Mouse (Mus musculus): ENCODE measurements at regions not wholly inside any gene's neighbourhood (a gene's known extent, or its start where the extent isn't known, plus 50 kb on each side); places are given as distances from the start of the nearest gene placed in this dataset.

DNA sequence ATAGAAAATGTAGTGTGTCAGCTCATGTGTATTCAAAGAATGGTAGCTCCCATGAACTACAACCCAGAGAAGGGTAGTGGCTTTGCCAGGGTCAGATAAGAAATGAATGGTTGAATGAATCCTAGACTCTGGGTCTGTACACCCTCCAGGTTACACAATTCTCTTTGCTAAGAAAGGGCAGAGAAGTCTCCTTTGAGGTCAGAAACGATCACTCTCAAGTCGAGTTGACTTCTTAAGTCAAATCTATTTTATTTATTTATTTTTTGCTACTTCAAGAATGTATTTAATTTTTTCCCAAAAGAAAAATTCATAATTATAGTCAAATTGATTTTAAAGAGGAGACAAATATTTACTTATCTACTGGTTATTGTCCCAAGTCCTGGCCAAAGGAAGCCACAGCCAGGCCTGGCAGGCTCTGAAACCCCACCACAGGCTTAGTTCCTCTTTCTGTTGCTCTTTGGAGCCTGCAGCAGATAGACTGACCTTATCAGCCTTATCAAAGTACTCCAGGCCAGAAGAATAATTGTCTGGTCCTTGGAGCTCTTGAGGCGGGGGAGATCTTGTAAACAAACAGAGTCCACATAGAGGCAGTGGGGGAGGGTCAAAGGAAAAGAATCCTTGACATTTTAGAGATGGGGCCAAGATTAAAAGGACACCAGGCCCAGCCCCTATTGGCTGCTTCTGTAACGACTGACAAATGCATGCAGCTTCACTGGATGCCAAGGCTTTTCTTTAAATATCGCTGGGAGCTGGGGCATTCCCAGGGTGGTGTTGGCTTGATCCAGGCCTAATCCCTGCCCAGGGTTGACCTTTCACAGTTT, 104.6 kb upstream of the Jun start:
- Histone ChIP-seq H3K27me3 (no peaks in the 10 kb centered on the region), H3K4me2 (no peak overlapping the region), H3K9me3 (replicated peaks) (no peaks in the 10 kb centered on the region), H3K4me3 (replicated peaks) (no peak overlapping the region), H3K9ac (no peak overlapping the region), H3K4me1 (peaks cover 41% of the 10 kb centered on the region), H3K27ac (0 out of 2 replicates have a peak overlapping the region, but pooled peaks have one; percentile 18), H3K36me3 (no peaks in the 10 kb centered on the region)
- ATAC-seq (replicated peaks; ENCODE audit: low FRiP score): no peak
- 48% methylated on average over 5 of the region's 5 CpGs for WGBS

- no peaks in the 10 kb centered on the region for H3K36me3 ChIP-seq
Measured at GRCm38 (mm10) chr4:95157653-95158430, 105.8 kb upstream of the Jun start.

DNA sequence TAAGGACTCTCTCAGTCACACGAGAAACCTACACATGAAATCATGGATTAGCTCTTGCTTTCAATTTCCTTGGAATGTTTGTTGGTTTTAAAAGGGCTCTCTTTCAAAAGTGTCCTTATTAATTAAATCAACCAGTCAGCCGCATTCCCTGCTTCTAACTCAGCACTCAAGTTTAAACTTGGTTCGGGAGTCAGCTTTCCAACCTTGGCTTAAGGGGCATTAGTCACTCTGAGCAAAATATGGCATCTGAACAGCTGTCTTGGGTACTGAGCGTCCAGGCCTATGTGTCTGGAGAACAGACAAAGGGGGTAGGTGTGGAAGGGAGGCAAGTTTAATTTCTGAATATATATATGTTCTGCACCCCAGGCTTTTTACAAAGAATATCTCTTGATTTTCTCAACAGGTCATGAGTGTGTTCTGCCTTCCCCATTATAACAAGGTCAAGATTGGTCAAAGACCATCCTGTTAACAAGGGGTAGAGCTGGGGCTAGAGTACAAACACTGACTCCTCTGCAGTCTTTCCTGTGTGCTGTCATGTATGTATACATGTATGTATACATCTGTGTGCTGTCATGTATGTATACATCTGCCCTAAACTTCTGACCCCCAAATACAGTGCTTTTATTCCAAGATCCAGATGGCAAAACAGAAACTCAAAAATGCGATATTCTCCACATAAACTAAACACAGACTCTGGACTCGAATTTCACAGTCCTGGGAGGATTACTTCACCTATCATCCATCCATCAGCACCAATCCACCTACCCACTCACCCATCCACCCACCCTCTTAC, 106.8 kb upstream of the Jun start:
- H3K4me3 ChIP-seq (replicated peaks): no peak overlapping the region
- H3K36me3 ChIP-seq: no peaks in the 10 kb centered on the region
- H3K27ac ChIP-seq: no peak overlapping the region
- H3K4me1 ChIP-seq: peaks cover 48% of the 10 kb centered on the region
- WGBS: 68% methylated on average over 6 of the region's 6 CpGs
- no peak for ATAC-seq (replicated peaks; ENCODE audit: low FRiP score)
- no peaks in the 10 kb centered on the region for H3K9me3 ChIP-seq (replicated peaks)
- H3K4me2 ChIP-seq: no peak overlapping the region
- H3K9ac ChIP-seq: no peak overlapping the region
- H3K27me3 ChIP-seq: no peaks in the 10 kb centered on the region

More at GRCm38 (mm10) chr4:95157653-95158430, 105.8 kb upstream of the Jun start:
- Histone ChIP-seq H3K27me3 (no peaks in the 10 kb centered on the region), H3K4me2 (no peak overlapping the region), H3K9me3 (replicated peaks) (no peaks in the 10 kb centered on the region), H3K4me1 (peaks cover 50% of the 10 kb centered on the region), H3K9ac (no peak overlapping the region), H3K27ac (no peak overlapping the region), H3K4me3 (replicated peaks) (no peak overlapping the region)
- no peak for ATAC-seq (replicated peaks; ENCODE audit: low FRiP score)
- WGBS: 87% methylated on average over 7 of the region's 7 CpGs

- no peak overlapping the region for H3K4me3 ChIP-seq (replicated peaks)
- no peak overlapping the region for H3K9ac ChIP-seq
- ATAC-seq (replicated peaks; ENCODE audit: low FRiP score): no peak
- H3K27ac ChIP-seq: peak overlapping the region; percentile 41; the same call in 1 of the 2 replicates
- H3K4me1 ChIP-seq: peaks cover 40% of the 10 kb centered on the region
- H3K9me3 ChIP-seq (replicated peaks): no peaks in the 10 kb centered on the region
- no peaks in the 10 kb centered on the region for H3K27me3 ChIP-seq
- no peak overlapping the region for H3K4me2 ChIP-seq
- WGBS: 71% methylated on average over 4 of the region's 4 CpGs
- H3K36me3 ChIP-seq: no peaks in the 10 kb centered on the region
Measured at GRCm38 (mm10) chr4:95159821-95160220, 107.8 kb upstream of the Jun start.

- no peaks in the 10 kb centered on the region for H3K9me3 ChIP-seq (replicated peaks)
- WGBS: 83% methylated on average over 3 of the region's 3 CpGs
- H3K36me3 ChIP-seq: no peaks in the 10 kb centered on the region
- peak overlapping the region; percentile 73 for H3K4me2 ChIP-seq
- peak overlapping the region; percentile 98 for H3K27ac ChIP-seq
- no peak for ATAC-seq (replicated peaks; ENCODE audit: low FRiP score)
- no peaks in the 10 kb centered on the region for H3K27me3 ChIP-seq
- H3K4me1 ChIP-seq: peaks cover 40% of the 10 kb centered on the region
- no peak overlapping the region for H3K9ac ChIP-seq
- peak overlapping the region; percentile 54; the same call in 1 of the 2 replicates for H3K4me3 ChIP-seq (replicated peaks)
Measured at GRCm38 (mm10) chr4:95160465-95160864, 108.4 kb upstream of the Jun start.

DNA sequence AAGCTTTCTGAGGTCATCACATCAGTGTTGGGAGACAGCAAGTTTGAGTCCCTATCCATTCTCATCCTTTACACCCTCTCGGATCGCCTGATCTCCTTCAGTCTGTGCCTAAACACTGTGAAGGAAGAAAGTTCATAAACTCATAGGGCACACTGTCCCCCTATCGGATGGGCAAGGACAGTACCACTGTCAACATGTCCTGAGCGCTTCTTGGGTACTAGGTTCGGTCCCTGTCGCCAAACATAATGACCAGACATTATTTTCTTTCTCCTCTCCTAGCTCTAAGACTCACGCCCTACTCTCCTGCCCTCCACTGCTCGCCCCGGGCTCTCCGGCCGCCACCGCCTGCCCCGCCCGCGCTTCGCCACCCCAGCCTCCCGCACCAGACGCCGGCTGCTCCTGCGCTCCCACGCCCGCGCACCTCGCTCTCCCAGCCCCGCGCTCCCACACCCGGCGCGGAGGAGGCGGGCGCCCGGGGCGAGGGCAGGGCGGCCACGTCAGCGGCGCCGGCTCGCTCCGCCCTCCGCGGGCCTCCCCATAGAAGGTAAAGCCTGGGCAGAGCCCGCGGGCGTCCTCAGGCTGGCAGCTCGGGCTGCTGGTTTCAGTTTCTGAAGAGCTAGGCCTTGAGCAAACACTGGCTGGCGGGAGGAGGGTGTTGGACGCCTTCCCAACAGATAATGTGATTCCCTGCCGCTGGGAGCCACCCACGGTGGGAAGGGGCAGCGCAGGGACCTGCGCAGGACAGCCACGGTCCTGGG, 109.1 kb upstream of the Jun start:
- Histone ChIP-seq H3K4me2 (peak overlapping the region; percentile 73), H3K9me3 (replicated peaks) (no peaks in the 10 kb centered on the region), H3K27me3 (no peaks in the 10 kb centered on the region), H3K4me3 (replicated peaks) (peak overlapping the region; percentile 54), H3K27ac (peak overlapping the region; percentile 98), H3K4me1 (peaks cover 40% of the 10 kb centered on the region), H3K36me3 (no peaks in the 10 kb centered on the region), H3K9ac (peak overlapping the region; percentile 58)
- ATAC-seq (replicated peaks; ENCODE audit: low FRiP score): peak; percentile 97
- under 1% methylated on average over 53 of the region's 53 CpGs for WGBS

- H3K4me2 ChIP-seq: peak overlapping the region; percentile 73
- H3K9ac ChIP-seq: peak overlapping the region; percentile 58
- H3K36me3 ChIP-seq: no peaks in the 10 kb centered on the region
- peaks cover 39% of the 10 kb centered on the region for H3K4me1 ChIP-seq
- H3K9me3 ChIP-seq (replicated peaks): no peaks in the 10 kb centered on the region
- no peaks in the 10 kb centered on the region for H3K27me3 ChIP-seq
- H3K4me3 ChIP-seq (replicated peaks): peak overlapping the region; percentile 54
- 13% methylated on average over 7 of the region's 7 CpGs for WGBS
- no peak for ATAC-seq (replicated peaks; ENCODE audit: low FRiP score)
- H3K27ac ChIP-seq: peak overlapping the region; percentile 98
Measured at GRCm38 (mm10) chr4:95161670-95162020, 109.6 kb upstream of the Jun start.

- Histone ChIP-seq H3K27ac (0 out of 2 replicates have a peak overlapping the region, but pooled peaks have one; percentile 4), H3K27me3 (no peaks in the 10 kb centered on the region), H3K9me3 (replicated peaks) (no peaks in the 10 kb centered on the region), H3K4me2 (no peak overlapping the region), H3K9ac (no peak overlapping the region), H3K36me3 (no peaks in the 10 kb centered on the region), H3K4me1 (peaks cover 30% of the 10 kb centered on the region), H3K4me3 (replicated peaks) (no peak overlapping the region)
- no peak for ATAC-seq (replicated peaks; ENCODE audit: low FRiP score)
- WGBS: 59% methylated on average over 9 of the region's 9 CpGs
Measured at GRCm38 (mm10) chr4:95162386-95163090, 110.5 kb upstream of the Jun start.

DNA sequence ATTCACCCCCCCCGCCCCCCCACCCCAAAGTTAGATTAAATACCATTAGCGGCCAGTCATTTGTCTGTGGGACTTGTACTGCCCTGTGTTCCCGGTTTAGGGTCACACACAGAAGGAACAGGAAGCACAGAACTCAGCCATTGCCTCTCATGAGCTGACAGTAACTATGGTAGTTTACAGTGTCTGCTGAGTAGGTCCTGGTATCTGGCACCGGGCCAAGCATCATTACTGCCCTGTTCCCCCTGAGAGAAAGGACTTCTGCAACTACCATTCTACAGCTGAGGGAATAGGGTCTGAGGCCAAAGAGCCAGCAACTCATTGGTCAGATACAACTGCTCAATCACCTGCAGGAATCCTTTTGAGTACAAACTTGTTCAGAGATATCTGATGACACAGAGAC, 111.4 kb upstream of the Jun start:
- Histone ChIP-seq H3K36me3 (no peaks in the 10 kb centered on the region), H3K27me3 (no peaks in the 10 kb centered on the region), H3K27ac (no peak overlapping the region), H3K9me3 (replicated peaks) (no peaks in the 10 kb centered on the region), H3K9ac (no peak overlapping the region), H3K4me1 (peaks cover 28% of the 10 kb centered on the region), H3K4me2 (no peak overlapping the region), H3K4me3 (replicated peaks) (no peak overlapping the region)
- WGBS: 80% methylated on average over 4 of the region's 4 CpGs
- no peak for ATAC-seq (replicated peaks; ENCODE audit: low FRiP score)

DNA sequence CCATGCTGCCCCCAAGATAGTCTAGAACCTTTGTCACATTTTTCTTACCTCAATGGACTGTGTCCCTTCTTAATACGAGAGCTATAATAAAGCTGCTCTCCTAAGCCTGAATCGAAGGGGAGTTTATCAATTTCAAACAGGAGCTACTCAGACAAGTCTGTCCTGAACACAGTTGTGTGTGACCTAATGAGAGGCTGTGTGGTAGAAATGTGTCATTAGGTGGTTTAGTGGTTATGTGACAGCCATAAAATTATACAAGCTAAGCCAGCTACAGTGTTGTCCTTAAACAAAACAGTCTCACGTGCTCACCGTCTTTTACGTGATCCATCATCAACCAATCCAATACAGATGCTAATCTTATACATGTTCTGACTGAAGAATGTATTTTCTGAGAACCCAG, 114.5 kb upstream of the Jun start:
- Histone ChIP-seq H3K9ac (no peak overlapping the region), H3K36me3 (no peaks in the 10 kb centered on the region), H3K27me3 (no peaks in the 10 kb centered on the region), H3K27ac (no peak overlapping the region), H3K4me2 (no peak overlapping the region), H3K4me3 (replicated peaks) (no peak overlapping the region), H3K4me1 (peaks cover 14% of the 10 kb centered on the region; the same call in 1 of the 2 replicates), H3K9me3 (replicated peaks) (no peaks in the 10 kb centered on the region)
- 78% methylated on average over 5 of the region's 5 CpGs for WGBS
- no peak for ATAC-seq (replicated peaks; ENCODE audit: low FRiP score)

DNA sequence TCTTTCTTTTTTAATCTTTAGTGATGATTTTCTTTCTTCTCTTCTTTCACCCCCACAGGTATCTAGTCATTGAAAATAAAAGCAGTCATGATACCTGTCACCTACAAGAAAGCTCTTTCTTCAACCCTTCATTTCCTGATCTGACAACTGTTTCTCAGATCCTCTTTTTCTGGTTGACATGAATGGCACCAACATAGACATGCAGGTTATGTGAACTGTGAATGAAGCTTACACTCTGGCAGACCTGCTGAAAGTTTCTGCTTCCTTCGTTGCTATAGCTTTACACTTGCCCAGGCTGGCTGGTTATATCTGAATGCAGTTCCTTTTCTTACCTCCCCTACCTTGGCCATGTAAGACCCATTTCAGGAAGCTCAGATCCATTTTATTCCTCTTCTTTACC, 115.2 kb upstream of the Jun start:
- Histone ChIP-seq H3K4me2 (no peak overlapping the region), H3K36me3 (no peaks in the 10 kb centered on the region), H3K9me3 (replicated peaks) (no peaks in the 10 kb centered on the region), H3K27me3 (no peaks in the 10 kb centered on the region), H3K27ac (no peak overlapping the region), H3K4me3 (replicated peaks) (no peak overlapping the region), H3K9ac (no peak overlapping the region), H3K4me1 (peaks cover 10% of the 10 kb centered on the region; the same call in 1 of the 2 replicates)
- 94% methylated on average over 1 of the region's 1 CpGs for WGBS
- no peak for ATAC-seq (replicated peaks; ENCODE audit: low FRiP score)
